Mouse (Mus musculus) embryonic facial prominence, embryonic 13.5 days (tissue): Measurements from ENCODE around the gene Plekha5. TPM values are rescaled to one million over a fixed set of nuclear protein-coding genes. Genes with fewer than 3 reads are reported as not detected.

Experiments used
- ATAC-seq: fragments of 200-750 bp; cut with Nextera tagmentation; 2 replicates; pipeline ENCODE4 v1.8.0; 2017; ENCODE audit warnings: low read depth; ENCODE audit not compliant: insufficient number of reproducible peaks, insufficient read depth, low FRiP score, low TSS enrichment
- H3K27ac ChIP-seq: fragments of 300-500 bp; sonication (generic); 2 replicates; pipeline ENCODE4 v1.5.1; 2015; ENCODE audit warnings: moderate library complexity, mild to moderate bottlenecking, inconsistent platforms
- H3K27me3 ChIP-seq: fragments of 300-500 bp; sonication (generic); 2 replicates; pipeline ENCODE4 v1.6.1; 2015; ENCODE audit warnings: mild to moderate bottlenecking, inconsistent platforms
- H3K36me3 ChIP-seq: fragments of 300-500 bp; sonication (generic); 2 replicates; pipeline ENCODE4 v1.6.1; 2015; ENCODE audit warnings: mild to moderate bottlenecking, inconsistent platforms
- H3K4me1 ChIP-seq: fragments of 300-500 bp; sonication (generic); 2 replicates; pipeline ENCODE4 v1.6.1; 2015; ENCODE audit warnings: inconsistent platforms
- H3K4me2 ChIP-seq: fragments of 300-500 bp; sonication (generic); 2 replicates; pipeline ENCODE4 v1.6.1; 2015; ENCODE audit warnings: moderate library complexity, mild to moderate bottlenecking, inconsistent platforms
- H3K4me3 ChIP-seq: fragments of 300-500 bp; sonication (generic); 2 replicates; pipeline ENCODE4 v1.5.1; 2015; ENCODE audit warnings: mild to moderate bottlenecking, inconsistent platforms
- H3K9ac ChIP-seq: fragments of 300-500 bp; sonication (generic); 2 replicates; pipeline ENCODE4 v1.6.1; 2015; ENCODE audit warnings: mild to moderate bottlenecking, inconsistent platforms
- H3K9me3 ChIP-seq: fragments of 300-500 bp; sonication (generic); 2 replicates; pipeline ENCODE4 v1.6.1; 2016; ENCODE audit warnings: inconsistent platforms
- WGBS: fragments of 180-500 bp; shearing (Covaris S2); methylation state at CpG from one replicate; pipeline ENCODE4 v1.1.7; 2015; ENCODE audit warnings: mixed read lengths; 5-methylcytosine and 5-hydroxymethylcytosine counted together
- polyA plus RNA-seq: library from polyadenylated mRNA; unstranded; fragments of >200 nt; fragmentation: Nextera tagmentation; extraction: Ambion mirVana; gene quantifications from 2 replicates; pipeline ENCODE4 v1.2.1, GENCODE M21; 2015

The Plekha5 gene
- polyA plus RNA-seq, 1 experiment from 2014 or later, result 42.3 TPM

DNA sequence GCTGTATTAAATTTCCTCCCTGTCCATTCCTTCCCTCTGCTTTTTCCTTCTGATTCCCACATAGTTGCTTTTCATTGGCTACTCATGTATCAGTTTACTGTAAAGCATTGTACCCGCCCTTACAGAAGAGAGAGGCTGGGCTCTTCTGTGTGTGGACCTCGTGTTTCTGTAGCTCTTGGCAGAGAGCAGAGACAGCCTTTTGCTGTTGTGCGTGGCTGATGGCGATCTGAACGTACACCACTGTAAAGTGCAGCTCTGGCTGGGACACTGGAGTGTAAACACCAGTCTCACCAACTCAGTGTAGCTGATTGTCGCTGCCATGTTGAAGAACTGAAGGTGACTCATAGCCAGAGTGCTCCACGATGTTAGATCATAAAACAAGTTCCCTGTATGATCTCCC lies 54.2 kb downstream of the Plekha5 start:
- no peak overlapping the region for H3K4me3 ChIP-seq
- no peak overlapping the region for H3K4me2 ChIP-seq
- no peaks in the 10 kb centered on the region for H3K27me3 ChIP-seq
- H3K36me3 ChIP-seq, result no peaks in the 10 kb centered on the region
- no peak overlapping the region for H3K9ac ChIP-seq
- peaks cover 19% of the 10 kb centered on the region for H3K4me1 ChIP-seq
- 0 out of 2 replicates have a peak overlapping the region, but pooled peaks have one; percentile 44 for H3K27ac ChIP-seq
- ATAC-seq, result peak; percentile 54; the same call in 1 of the 2 replicates
- WGBS, result 40% methylated on average over 7 of the region's 7 CpGs
- H3K9me3 ChIP-seq, result no peaks in the 10 kb centered on the region

DNA sequence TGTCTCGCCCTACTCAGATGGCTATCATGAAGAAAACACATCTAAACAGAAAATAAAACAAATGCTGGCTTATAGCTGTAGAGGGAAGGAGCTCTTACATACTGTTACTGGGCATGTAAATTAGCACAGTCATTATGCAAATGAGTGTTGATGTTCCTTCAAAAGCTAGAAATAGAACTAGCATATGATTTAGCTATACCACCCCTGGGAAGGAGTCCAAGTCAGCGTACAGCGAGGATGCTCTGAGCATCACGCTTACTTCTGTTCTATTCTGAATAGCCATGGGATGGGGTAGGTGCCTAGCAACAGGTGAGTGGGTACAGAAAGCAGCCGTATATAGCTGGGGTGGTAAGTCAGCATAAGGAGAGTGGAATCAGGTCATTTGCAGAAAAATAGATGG lies 55.1 kb downstream of the Plekha5 start:
- Histone ChIP-seq H3K27me3 (no peaks in the 10 kb centered on the region), H3K36me3 (no peaks in the 10 kb centered on the region), H3K4me1 (peaks cover 25% of the 10 kb centered on the region), H3K9ac (no peak overlapping the region), H3K4me3 (no peak overlapping the region), H3K27ac (no peak overlapping the region), H3K9me3 (no peaks in the 10 kb centered on the region), H3K4me2 (no peak overlapping the region)
- ATAC-seq, result no peak
- WGBS, result 86% methylated on average over 5 of the region's 5 CpGs

DNA sequence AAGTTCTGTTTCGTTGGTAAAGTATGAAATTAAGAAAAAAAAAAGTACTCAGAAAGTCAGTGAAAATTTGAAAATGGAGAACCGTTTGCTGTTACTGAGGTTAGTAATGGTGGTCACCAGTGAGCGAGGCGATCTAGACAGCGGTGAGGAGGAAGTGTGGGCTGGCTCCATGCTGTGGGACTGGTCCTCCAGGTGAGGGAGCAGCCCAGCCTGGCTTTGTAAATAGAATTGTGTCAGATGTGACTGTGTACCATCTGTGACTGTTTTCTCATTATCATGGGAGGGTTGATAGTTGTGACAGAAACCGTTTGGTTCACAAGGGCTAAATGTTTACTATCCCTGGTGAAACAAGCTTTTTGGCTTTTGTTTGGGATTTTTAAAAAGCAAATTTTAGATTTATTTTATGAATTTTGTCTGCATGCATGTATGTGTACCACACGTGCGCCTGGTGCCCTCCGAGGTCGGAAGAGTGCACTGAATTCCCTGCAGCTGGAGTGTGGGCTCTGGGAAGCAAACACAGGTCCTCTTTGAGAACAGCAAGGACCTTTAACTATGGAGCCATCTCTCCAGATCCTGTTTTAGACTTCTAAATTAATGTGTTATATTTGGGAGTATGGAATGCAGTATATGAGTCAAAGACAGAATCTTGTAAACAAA lies 56.7 kb downstream of the Plekha5 start:
- Histone ChIP-seq H3K27me3 (no peaks in the 10 kb centered on the region), H3K36me3 (no peaks in the 10 kb centered on the region), H3K4me1 (peaks cover 30% of the 10 kb centered on the region), H3K9ac (no peak overlapping the region), H3K9me3 (no peaks in the 10 kb centered on the region), H3K27ac (no peak overlapping the region), H3K4me3 (no peak overlapping the region), H3K4me2 (no peak overlapping the region)
- WGBS, result 81% methylated on average over 10 of the region's 10 CpGs
- ATAC-seq, result no peak

DNA sequence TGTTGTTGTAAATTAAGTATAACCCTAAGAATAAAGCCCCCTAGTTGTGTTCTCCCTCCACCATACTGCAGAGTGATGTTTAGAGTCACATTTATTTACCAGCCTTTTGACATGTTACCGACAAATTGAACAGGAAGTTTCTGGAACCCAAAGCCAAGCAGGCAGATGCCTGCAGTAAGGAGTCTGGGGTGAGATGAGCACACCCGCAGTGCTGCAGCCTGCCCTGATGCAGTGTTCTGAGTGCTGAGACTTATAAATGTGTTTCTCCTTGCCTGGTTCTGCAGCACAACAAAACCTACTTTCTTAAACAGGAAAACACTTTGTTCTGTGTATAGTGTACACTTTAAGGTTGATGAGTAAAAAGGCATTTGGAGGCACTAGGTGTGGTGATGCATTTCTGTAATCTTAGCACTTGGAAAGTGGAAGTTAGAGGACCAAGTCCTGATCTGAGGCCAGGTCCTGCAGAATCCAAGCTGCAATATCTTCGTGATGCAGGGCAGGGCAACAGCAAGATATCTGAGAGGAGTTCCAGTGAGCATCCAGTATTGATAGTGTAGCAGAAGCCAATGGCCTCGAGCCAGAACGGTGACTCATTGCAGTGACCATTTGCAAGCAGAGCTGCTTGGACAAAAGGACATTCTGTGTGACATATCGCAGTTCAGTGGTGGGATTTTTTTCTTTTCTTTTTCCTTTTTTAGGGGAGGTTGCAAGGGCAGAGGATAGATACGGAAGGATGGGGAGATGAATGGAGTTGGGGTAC lies 58.0 kb downstream of the Plekha5 start:
- no peak overlapping the region for H3K27ac ChIP-seq
- no peak overlapping the region for H3K9ac ChIP-seq
- H3K4me2 ChIP-seq, result no peak overlapping the region
- peaks cover 32% of the 10 kb centered on the region for H3K4me1 ChIP-seq
- no peak for ATAC-seq
- no peaks in the 10 kb centered on the region for H3K9me3 ChIP-seq
- WGBS, result 49% methylated on average over 7 of the region's 7 CpGs
- H3K4me3 ChIP-seq, result no peak overlapping the region
- H3K27me3 ChIP-seq, result no peaks in the 10 kb centered on the region
- H3K36me3 ChIP-seq, result no peaks in the 10 kb centered on the region

DNA sequence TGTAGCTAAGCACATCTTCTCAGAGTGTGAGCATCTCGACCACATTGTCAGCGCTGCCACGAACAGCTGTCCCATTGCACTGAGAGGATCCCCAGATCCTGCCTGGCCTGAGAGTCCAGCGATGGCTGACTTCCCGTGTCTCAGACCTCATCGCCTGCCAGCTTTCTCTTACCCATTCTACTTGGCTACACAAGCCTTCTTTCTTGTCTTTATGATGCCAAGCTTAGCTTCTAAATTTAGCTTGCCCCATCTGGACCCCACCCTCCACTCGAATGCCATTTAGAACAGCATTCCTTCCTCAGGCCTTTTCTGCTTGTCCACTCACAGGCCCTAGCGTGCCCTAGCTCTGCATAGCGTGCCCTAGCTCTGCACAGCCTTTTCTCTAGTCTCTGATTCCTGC lies 60.3 kb downstream of the Plekha5 start:
- 81% methylated on average over 9 of the region's 9 CpGs for WGBS
- Histone ChIP-seq H3K4me1 (peaks cover 35% of the 10 kb centered on the region), H3K27me3 (no peaks in the 10 kb centered on the region), H3K4me3 (no peak overlapping the region), H3K9me3 (no peaks in the 10 kb centered on the region), H3K4me2 (no peak overlapping the region), H3K27ac (0 out of 2 replicates have a peak overlapping the region, but pooled peaks have one; percentile 17), H3K36me3 (no peaks in the 10 kb centered on the region), H3K9ac (no peak overlapping the region)
- no peak for ATAC-seq

DNA sequence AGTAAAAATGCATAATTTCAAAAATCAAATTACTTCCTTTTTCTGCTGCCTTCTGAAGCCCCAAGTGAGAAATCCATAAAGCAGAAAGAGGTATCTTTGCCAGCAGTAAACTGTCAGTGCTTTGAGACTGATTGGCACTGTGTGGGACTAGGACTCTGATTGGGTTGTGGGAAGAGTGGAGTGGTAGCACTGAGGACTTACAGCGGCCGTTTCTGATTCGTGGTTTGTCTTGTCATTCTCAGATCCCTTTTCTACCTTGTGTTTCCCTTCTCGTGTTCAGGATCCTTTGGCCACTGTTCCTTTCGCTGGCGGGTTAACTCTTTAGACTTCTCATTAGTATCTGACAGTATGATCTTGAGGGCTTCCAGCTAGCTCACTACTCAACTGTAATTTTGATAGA lies 61.8 kb downstream of the Plekha5 start:
- Histone ChIP-seq H3K4me3 (no peak overlapping the region), H3K27ac (no peak overlapping the region), H3K36me3 (no peaks in the 10 kb centered on the region), H3K9ac (no peak overlapping the region), H3K4me1 (peaks cover 35% of the 10 kb centered on the region), H3K9me3 (no peaks in the 10 kb centered on the region), H3K27me3 (no peaks in the 10 kb centered on the region), H3K4me2 (no peak overlapping the region)
- ATAC-seq, result no peak
- WGBS, result 76% methylated on average over 6 of the region's 6 CpGs

DNA sequence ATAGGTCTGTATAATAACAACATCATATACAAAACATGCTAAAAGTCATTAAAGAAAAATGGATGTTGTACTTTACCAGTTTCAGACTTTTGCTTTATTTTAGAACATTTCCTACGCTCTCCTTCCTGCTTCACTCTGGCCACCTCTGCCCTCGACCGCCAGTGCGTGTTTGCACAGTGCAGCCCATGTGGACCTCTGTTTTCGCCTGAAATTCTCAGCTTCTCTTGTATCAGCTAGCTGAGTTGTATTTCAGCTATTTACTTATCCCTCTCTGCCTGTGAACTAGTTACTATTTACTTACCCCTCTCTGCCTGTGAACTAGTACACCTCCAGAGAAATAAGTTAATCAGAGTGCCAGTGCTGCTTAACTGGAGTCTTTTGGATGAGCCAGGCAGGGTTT lies 62.8 kb downstream of the Plekha5 start:
- Histone ChIP-seq H3K4me2 (no peak overlapping the region), H3K27me3 (no peaks in the 10 kb centered on the region), H3K27ac (peak overlapping the region; percentile 16), H3K9ac (no peak overlapping the region), H3K4me1 (peaks cover 43% of the 10 kb centered on the region), H3K4me3 (no peak overlapping the region), H3K36me3 (no peaks in the 10 kb centered on the region), H3K9me3 (no peaks in the 10 kb centered on the region)
- ATAC-seq, result no peak
- 90% methylated on average over 5 of the region's 5 CpGs for WGBS

DNA sequence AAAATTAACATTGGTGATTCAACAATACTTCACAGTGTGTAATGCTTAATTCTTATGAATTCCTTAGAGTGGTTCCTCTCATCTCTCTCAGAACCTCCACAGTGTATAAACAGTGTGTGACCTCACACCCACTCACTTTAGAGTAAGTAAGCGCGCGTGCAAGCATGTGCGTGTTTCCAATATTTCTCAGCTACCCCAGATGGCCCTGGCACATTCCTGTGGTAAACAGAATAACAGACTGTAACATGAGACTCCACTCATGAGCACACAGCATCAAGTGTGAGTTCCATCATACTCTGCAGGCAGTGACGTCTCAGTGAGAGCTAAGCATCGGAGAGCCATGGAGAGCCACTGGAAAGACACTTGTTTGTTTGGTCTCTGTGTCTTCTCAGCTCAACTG lies 63.6 kb downstream of the Plekha5 start:
- Histone ChIP-seq H3K9ac (no peak overlapping the region), H3K27ac (peak overlapping the region; percentile 68; the same call in 1 of the 2 replicates), H3K4me3 (no peak overlapping the region), H3K27me3 (no peaks in the 10 kb centered on the region), H3K9me3 (no peaks in the 10 kb centered on the region), H3K36me3 (no peaks in the 10 kb centered on the region), H3K4me2 (no peak overlapping the region), H3K4me1 (peaks cover 40% of the 10 kb centered on the region)
- 20% methylated on average over 6 of the region's 6 CpGs for WGBS
- ATAC-seq, result peak; percentile 63; the same call in 1 of the 2 replicates

DNA sequence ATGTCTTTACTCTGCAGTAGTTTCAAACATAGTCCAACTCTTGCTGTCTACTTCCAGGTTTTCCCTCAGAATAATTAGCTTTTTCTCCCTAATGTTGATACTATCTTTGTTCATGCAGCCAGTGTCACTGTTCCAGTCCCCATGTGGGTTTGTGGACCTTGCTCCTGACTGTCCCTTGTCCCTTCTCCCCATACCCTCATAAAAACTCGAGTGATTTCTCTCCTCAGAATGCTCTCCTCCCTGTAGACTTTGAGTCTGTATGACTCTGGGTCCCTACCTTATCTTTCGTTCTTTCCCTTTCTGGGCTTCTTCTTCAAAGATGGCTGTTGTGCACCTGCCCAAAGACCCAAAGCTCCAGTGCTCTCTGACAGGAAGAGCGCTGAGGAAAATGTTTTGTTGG lies 64.8 kb downstream of the Plekha5 start:
- Histone ChIP-seq H3K4me3 (no peak overlapping the region), H3K27ac (no peak overlapping the region; the same call in 1 of the 2 replicates), H3K4me2 (no peak overlapping the region), H3K9me3 (no peaks in the 10 kb centered on the region), H3K27me3 (no peaks in the 10 kb centered on the region), H3K36me3 (no peaks in the 10 kb centered on the region), H3K4me1 (peaks cover 36% of the 10 kb centered on the region), H3K9ac (no peak overlapping the region)
- 84% methylated on average over 3 of the region's 3 CpGs for WGBS
- no peak for ATAC-seq

DNA sequence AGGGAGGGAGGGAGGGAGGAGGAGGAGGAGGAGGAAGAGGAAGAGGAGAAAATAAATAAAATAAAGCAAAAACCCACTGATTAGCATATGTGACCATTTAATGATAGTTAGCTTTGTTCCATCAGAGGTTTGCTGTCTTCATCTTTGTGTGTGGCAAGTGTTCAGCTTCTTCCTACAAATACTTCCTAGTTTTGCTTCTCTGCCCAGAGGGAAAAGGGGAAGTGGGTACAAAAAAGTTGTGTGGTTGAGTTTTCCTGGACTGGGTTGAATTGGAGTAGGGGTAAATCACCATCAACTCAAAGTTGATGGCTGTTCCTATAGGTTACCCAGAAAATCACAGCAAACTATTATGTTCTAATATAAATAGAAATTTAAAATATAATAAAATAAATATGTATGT lies 65.7 kb downstream of the Plekha5 start:
- Histone ChIP-seq H3K27me3 (no peaks in the 10 kb centered on the region), H3K9ac (no peak overlapping the region), H3K4me1 (peaks cover 29% of the 10 kb centered on the region), H3K9me3 (no peaks in the 10 kb centered on the region), H3K36me3 (no peaks in the 10 kb centered on the region), H3K27ac (no peak overlapping the region), H3K4me2 (no peak overlapping the region), H3K4me3 (no peak overlapping the region)
- ATAC-seq, result no peak

DNA sequence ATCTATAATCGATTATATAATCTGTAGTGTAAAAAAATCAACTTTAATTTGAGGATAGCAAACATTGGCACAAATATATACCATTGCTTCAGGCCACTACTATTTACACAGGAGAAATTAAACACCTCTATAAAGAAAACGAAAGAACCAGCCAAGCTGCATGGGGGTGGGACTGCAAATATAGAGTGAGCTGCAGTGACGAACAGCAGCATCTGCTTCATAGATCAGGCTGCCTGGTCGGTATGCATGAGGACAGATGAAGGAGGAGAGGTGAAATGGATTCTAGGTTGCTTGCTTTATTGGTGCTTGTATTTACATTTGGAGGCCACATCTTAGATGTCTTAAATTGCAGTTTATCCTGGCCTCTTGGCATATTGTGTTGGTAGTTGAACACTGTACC lies 66.4 kb downstream of the Plekha5 start:
- H3K4me3 ChIP-seq, result no peak overlapping the region
- no peaks in the 10 kb centered on the region for H3K9me3 ChIP-seq
- H3K9ac ChIP-seq, result no peak overlapping the region
- no peaks in the 10 kb centered on the region for H3K36me3 ChIP-seq
- 71% methylated on average over 4 of the region's 4 CpGs for WGBS
- ATAC-seq, result no peak
- peaks cover 30% of the 10 kb centered on the region for H3K4me1 ChIP-seq
- H3K27me3 ChIP-seq, result no peaks in the 10 kb centered on the region
- H3K27ac ChIP-seq, result no peak overlapping the region
- no peak overlapping the region for H3K4me2 ChIP-seq
